Mouse (Mus musculus) myocyte (in vitro differentiated cells): Measurements from ENCODE around the gene S100a6. TPM values are rescaled to one million over a fixed set of nuclear protein-coding genes. Genes with fewer than 3 reads are reported as not detected.

Experiments
- H3K27me3 ChIP-seq: one replicate; pipeline ENCODE4 v1.6.1; 2011; ENCODE audit not compliant: control insufficient read depth, insufficient read depth, insufficient read length
- H3K36me3 ChIP-seq: one replicate; pipeline ENCODE4 v1.6.1; 2011; ENCODE audit not compliant: control insufficient read depth, insufficient read depth
- H3K4me2 ChIP-seq: one replicate; pipeline ENCODE4 v1.6.1; 2011; ENCODE audit warnings: low read depth, control low read depth
- H3K4me3 ChIP-seq: one replicate; pipeline ENCODE4 v1.5.1; 2011; ENCODE audit warnings: mild to moderate bottlenecking, control low read depth, moderate library complexity
- H3K79me2 ChIP-seq: one replicate; pipeline ENCODE4 v1.6.1; 2011; ENCODE audit not compliant: control insufficient read depth, insufficient read depth
- H3ac ChIP-seq: one replicate; pipeline ENCODE4 v1.6.1; 2011; ENCODE audit not compliant: control insufficient read depth, insufficient read length
- CEBPB ChIP-seq: IDR thresholded peaks from 2 replicates; pipeline ENCODE4 v1.6.1; 2011; ENCODE audit warnings: mild to moderate bottlenecking, moderate library complexity; ENCODE audit not compliant: poor library complexity, insufficient read depth, severe bottlenecking
- E2F4 ChIP-seq: IDR thresholded peaks from one replicate; pipeline ENCODE4 v1.6.1; 2011; ENCODE audit warnings: mild to moderate bottlenecking, control low read depth, moderate library complexity; ENCODE audit not compliant: insufficient read depth
- MAX ChIP-seq: IDR thresholded peaks from one replicate; pipeline ENCODE4 v1.6.1; 2011; ENCODE audit warnings: low read depth, mild to moderate bottlenecking, control low read depth
- MYOD1 ChIP-seq, 3 experiments: IDR thresholded peaks; one replicate each; pipeline ENCODE4 v1.6.1; 2011; ENCODE audit warnings: control low read depth in 2 of 3, low read depth in 2 of 3, mild to moderate bottlenecking in 2 of 3, moderate library complexity in 1 of 3; ENCODE audit not compliant: insufficient read length in 2 of 3, control insufficient read depth in 1 of 3
- MYOG ChIP-seq, 3 experiments: IDR thresholded peaks; one replicate each; pipeline ENCODE4 v1.6.1; 2011; ENCODE audit warnings: control low read depth in 2 of 3, low read depth in 2 of 3, mild to moderate bottlenecking in 2 of 3; ENCODE audit not compliant: insufficient read length in 2 of 3, control insufficient read depth in 1 of 3, insufficient read depth in 1 of 3
- POLR2A ChIP-seq: IDR thresholded peaks from one replicate; pipeline ENCODE4 v1.6.1; 2011; ENCODE audit warnings: low read depth, mild to moderate bottlenecking, control low read depth, moderate library complexity; ENCODE audit not compliant: insufficient read length
- POLR2AphosphoS2 ChIP-seq: IDR thresholded peaks from one replicate; pipeline ENCODE4 v1.6.1; 2011; ENCODE audit warnings: low read depth, control low read depth; ENCODE audit not compliant: insufficient read length
- REST ChIP-seq: IDR thresholded peaks from one replicate; pipeline ENCODE4 v1.6.1; 2011; ENCODE audit warnings: mild to moderate bottlenecking, control low read depth, moderate library complexity; ENCODE audit not compliant: insufficient read depth, insufficient read length
- SRF ChIP-seq: IDR thresholded peaks from one replicate; pipeline ENCODE4 v1.6.1; 2011; ENCODE audit warnings: low read depth; ENCODE audit not compliant: control insufficient read depth, insufficient read length
- TCF12 ChIP-seq: IDR thresholded peaks from one replicate; pipeline ENCODE4 v1.6.1; 2011; ENCODE audit warnings: mild to moderate bottlenecking, control low read depth; ENCODE audit not compliant: poor library complexity, insufficient read depth, severe bottlenecking
- TCF3 ChIP-seq: IDR thresholded peaks from one replicate; pipeline ENCODE4 v1.6.1; 2011; ENCODE audit warnings: low read depth, control low read depth; ENCODE audit not compliant: insufficient read length
- USF1 ChIP-seq: IDR thresholded peaks from one replicate; pipeline ENCODE4 v1.6.1; 2011; ENCODE audit warnings: low read depth, mild to moderate bottlenecking, control low read depth, moderate library complexity
- polyA plus RNA-seq: library from polyadenylated mRNA; unstranded; fragments of >200 nt; fragmentation: generic; extraction: Trizol; gene quantifications from one replicate; pipeline ENCODE4 v1.2.1, GENCODE M21; 2012; ENCODE audit warnings: missing spikeins

The S100a6 gene
- polyA plus RNA-seq, 1 experiment = 2,472 TPM

- H3K36me3 ChIP-seq = no peaks in the 10 kb centered on the region
- TF ChIP-seq MYOG (IDR thresholded peaks at IDR 0.05; ENCODE audit: control insufficient read depth in 1 of 3, insufficient read depth in 1 of 3, insufficient read length in 2 of 3, low read depth in 2 of 3) = peak in 2 of 3 experiments; percentile 4 to 68
- peak; percentile 20 for TF ChIP-seq POLR2A
- no peak for TF ChIP-seq REST
- peak; percentile 46 for TF ChIP-seq USF1
- TF ChIP-seq MAX = no peak
- no peak for TF ChIP-seq E2F4
- TF ChIP-seq MYOD1 (IDR thresholded peaks at IDR 0.05; ENCODE audit: control insufficient read depth in 1 of 3, insufficient read length in 2 of 3, low read depth in 2 of 3) = peak in 2 of 3 experiments; percentile 32 to 45
- TF ChIP-seq POLR2AphosphoS2 = peak; percentile 49
- 0 out of 2 replicates have a peak, but pooled peaks have one; percentile 3 for TF ChIP-seq CEBPB
- TF ChIP-seq TCF3 = no peak
- TF ChIP-seq SRF = no peak
- peak; percentile 38 for TF ChIP-seq TCF12
- H3K27me3 ChIP-seq = no peaks in the 10 kb centered on the region
- H3K4me2 ChIP-seq = peak overlapping the region; percentile 97
- H3ac ChIP-seq = no peak overlapping the region
- H3K4me3 ChIP-seq = peak overlapping the region; percentile 41
- H3K79me2 ChIP-seq = peaks cover 31% of the 10 kb centered on the region
These were observed 8.3 kb upstream of the S100a6 start for GRCm38 (mm10) chr3:90604416-90604815.

GRCm38 (mm10) chr3:90605049-90605448 lies 7.6 kb upstream of the S100a6 start:
- H3K36me3 ChIP-seq = no peaks in the 10 kb centered on the region
- H3ac ChIP-seq = no peak overlapping the region
- TF ChIP-seq POLR2A = peak; percentile 25
- peak; percentile 85 for TF ChIP-seq USF1
- TF ChIP-seq POLR2AphosphoS2 = peak; percentile 25
- no peak for TF ChIP-seq CEBPB
- no peak for TF ChIP-seq MAX
- TF ChIP-seq SRF = no peak
- peak overlapping the region; percentile 41 for H3K4me3 ChIP-seq
- H3K4me2 ChIP-seq = peak overlapping the region; percentile 97
- H3K79me2 ChIP-seq = peaks cover 31% of the 10 kb centered on the region
- H3K27me3 ChIP-seq = no peaks in the 10 kb centered on the region

DNA sequence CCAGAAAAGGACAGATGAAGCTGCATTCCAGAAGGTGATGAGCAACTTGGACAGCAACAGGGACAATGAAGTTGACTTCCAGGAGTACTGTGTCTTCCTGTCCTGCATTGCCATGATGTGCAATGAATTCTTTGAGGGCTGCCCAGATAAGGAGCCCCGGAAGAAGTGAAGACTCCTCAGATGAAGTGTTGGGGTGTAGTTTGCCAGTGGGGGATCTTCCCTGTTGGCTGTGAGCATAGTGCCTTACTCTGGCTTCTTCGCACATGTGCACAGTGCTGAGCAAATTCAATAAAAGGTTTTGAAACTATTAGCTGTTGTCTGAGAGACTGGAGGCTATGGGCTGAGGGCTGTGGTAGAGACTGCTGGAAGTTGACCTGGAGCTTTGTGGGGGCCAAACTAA lies 6.9 kb upstream of the S100a6 start:
- Histone ChIP-seq H3ac (no peak overlapping the region), H3K4me3 (peak overlapping the region; percentile 41), H3K79me2 (peaks cover 31% of the 10 kb centered on the region), H3K4me2 (peak overlapping the region; percentile 97), H3K36me3 (no peaks in the 10 kb centered on the region), H3K27me3 (no peaks in the 10 kb centered on the region)
- TF ChIP-seq POLR2AphosphoS2 (peak; percentile 6), MYOG (IDR thresholded peaks at IDR 0.05; ENCODE audit: control insufficient read depth in 1 of 3, insufficient read depth in 1 of 3, insufficient read length in 2 of 3, low read depth in 2 of 3) (no peak)

DNA sequence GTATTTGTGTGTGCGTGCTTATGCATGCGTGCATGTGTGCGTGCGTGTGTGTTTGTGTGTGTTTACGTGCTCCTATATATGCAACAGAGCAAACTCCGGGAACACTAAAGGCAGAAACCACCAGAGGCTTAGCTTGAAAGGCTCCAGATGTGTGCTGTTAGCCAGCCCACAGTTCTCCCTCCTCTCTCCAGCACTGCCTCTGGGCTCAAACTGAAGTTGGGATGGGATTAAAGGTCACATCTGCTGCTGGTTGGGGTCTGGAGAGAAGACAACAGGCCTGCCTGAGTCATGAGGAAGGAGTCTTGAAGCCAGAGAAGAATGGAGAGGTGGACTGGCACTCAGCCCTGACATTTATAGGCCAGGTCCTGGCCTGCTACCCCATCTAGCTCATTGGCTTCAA lies 6.5 kb upstream of the S100a6 start:
- Histone ChIP-seq H3K4me2 (peak overlapping the region; percentile 97), H3K36me3 (no peaks in the 10 kb centered on the region), H3K79me2 (peaks cover 31% of the 10 kb centered on the region), H3K27me3 (no peaks in the 10 kb centered on the region), H3K4me3 (peak overlapping the region; percentile 41), H3ac (no peak overlapping the region)
- TF ChIP-seq CEBPB = no peak
- no peak for TF ChIP-seq POLR2A
- no peak for TF ChIP-seq REST
- TF ChIP-seq USF1 = no peak
- no peak for TF ChIP-seq SRF
- TF ChIP-seq TCF3 = no peak
- no peak for TF ChIP-seq POLR2AphosphoS2
- no peak for TF ChIP-seq MYOG (IDR thresholded peaks at IDR 0.05; ENCODE audit: control insufficient read depth in 1 of 3, insufficient read depth in 1 of 3, insufficient read length in 2 of 3, low read depth in 2 of 3)
- TF ChIP-seq MYOD1 (IDR thresholded peaks at IDR 0.05; ENCODE audit: control insufficient read depth in 1 of 3, insufficient read length in 2 of 3, low read depth in 2 of 3) = no peak
- no peak for TF ChIP-seq TCF12
- TF ChIP-seq MAX = no peak
- TF ChIP-seq E2F4 = no peak

DNA sequence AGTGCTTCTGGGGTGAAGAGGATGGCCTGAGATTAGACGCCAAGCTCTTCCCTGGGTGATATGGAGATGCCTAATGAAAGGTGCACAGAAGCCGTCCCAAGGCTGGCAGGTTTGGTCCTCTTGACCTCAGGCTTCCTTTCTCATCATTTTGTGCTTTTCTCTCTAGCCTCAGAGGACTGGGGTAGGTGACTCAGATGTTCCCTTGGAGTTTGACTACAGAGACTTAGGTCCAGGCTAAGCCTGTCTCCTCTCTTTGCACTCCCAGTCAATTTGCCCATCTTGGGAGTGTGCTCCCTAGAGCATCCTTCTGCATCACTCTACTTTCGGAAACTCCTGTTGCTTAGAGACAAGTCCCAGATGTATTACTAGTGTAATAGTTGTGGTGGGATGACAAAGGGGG lies 5.3 kb upstream of the S100a6 start:
- Histone ChIP-seq H3ac (no peak overlapping the region), H3K79me2 (peaks cover 31% of the 10 kb centered on the region), H3K36me3 (no peaks in the 10 kb centered on the region), H3K4me3 (no peak overlapping the region), H3K27me3 (no peaks in the 10 kb centered on the region), H3K4me2 (no peak overlapping the region)
- TF ChIP-seq POLR2A (peak; percentile 28), MYOG (IDR thresholded peaks at IDR 0.05; ENCODE audit: control insufficient read depth in 1 of 3, insufficient read depth in 1 of 3, insufficient read length in 2 of 3, low read depth in 2 of 3) (no peak), POLR2AphosphoS2 (peak; percentile 36)
